Mouse (Mus musculus): ENCODE measurements at regions not wholly inside any gene's neighbourhood (a gene's known extent, or its start where the extent isn't known, plus 50 kb on each side); places are given as distances from the start of the nearest gene placed in this dataset.

DNA sequence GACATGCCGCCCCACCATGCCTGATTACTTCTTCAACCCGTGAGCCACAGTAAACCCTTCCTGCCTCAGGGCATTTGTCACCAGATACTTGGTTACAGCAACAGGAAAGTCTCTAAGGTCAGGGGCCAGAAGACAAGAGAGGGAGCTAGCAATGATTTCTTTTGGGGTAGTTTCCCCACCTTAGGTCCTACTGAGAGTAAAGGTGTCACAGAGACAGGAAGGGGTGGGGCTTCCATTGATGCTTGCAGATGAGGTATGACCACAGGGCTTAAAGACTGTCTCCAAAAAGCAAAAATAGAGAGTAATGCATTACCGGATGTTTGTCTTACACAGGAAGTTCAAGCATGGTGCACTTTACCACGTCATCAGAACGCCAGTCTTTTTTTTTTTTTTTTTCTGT is 98.8 kb upstream of the Irs2 start:
- Histone ChIP-seq H3K27ac (ENCODE audit: insufficient read depth, low read depth, low read length) (no peak overlapping the region), H3K27me3 (replicated peaks; ENCODE audit: control insufficient read depth, insufficient read depth, low read length) (no peaks in the 10 kb centered on the region), H3K4me3 (ENCODE audit: insufficient read depth, low read depth, low read length) (no peak overlapping the region), H3K36me3 (ENCODE audit: control insufficient read depth, insufficient read depth, low read length) (no peaks in the 10 kb centered on the region), H3K4me1 (ENCODE audit: control insufficient read depth, insufficient read depth, low read length) (no peaks in the 10 kb centered on the region)
- TF ChIP-seq POLR2A (IDR thresholded peaks at IDR 0.05; ENCODE audit: low read depth, low read length) (no peak), CTCF (conservative IDR thresholded peaks at IDR 0.05; ENCODE audit: insufficient read depth, insufficient read length, low read depth, low read length) (no peak)
- DNase-seq = no peak
- WGBS = 74% methylated on average over 5 of the region's 5 CpGs

DNA sequence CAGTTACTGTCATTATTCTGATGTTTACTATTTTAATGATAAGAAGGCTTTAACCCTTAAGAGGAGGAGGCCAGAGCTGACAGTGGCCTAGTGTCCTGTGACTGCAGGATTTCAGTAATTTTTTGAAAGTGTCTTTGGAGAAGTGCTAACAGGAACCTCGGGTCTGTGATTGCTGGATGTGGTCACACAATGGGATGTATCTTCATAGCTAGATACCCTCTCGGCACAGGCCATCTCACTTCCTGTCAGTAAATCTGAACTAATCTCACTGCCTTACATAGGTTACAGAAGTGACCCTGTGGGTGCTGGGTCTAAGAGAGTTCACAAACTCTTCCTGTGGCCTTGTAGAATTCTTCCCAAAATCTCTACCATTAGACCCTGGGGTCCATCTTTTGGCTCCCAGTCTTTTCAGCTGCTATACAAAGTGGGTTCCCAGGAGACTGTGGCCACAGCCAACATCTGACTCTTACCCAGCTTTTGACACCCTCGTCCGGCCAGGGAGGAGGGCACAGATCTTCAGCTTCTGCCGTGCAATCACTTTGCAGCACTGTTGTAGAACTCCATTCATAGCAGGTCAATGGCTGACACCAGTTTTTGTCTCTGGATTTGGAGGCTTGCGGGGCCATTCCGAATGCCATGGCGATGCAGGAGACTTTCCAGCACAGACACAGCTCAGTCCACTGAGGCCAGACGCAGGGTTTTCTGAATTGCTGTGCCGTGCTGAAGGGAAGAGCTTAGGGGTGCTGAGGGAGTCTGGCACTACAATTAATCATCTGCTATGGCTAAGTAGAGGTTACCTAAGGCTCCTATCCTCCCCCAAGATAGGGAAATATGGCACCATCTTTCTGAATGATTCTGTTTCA is 95.7 kb upstream of the Irs2 start:
- TF ChIP-seq CTCF (conservative IDR thresholded peaks at IDR 0.05; ENCODE audit: insufficient read depth, insufficient read length, low read depth, low read length) (no peak), POLR2A (IDR thresholded peaks at IDR 0.05; ENCODE audit: low read depth, low read length) (no peak)
- Histone ChIP-seq H3K36me3 (ENCODE audit: control insufficient read depth, insufficient read depth, low read length) (no peaks in the 10 kb centered on the region), H3K4me1 (ENCODE audit: control insufficient read depth, insufficient read depth, low read length) (no peaks in the 10 kb centered on the region), H3K27me3 (replicated peaks; ENCODE audit: control insufficient read depth, insufficient read depth, low read length) (no peaks in the 10 kb centered on the region), H3K27ac (ENCODE audit: insufficient read depth, low read depth, low read length) (no peak overlapping the region), H3K4me3 (ENCODE audit: insufficient read depth, low read depth, low read length) (no peak overlapping the region)
- 86% methylated on average over 10 of the region's 10 CpGs for WGBS
- no peak for DNase-seq

DNA sequence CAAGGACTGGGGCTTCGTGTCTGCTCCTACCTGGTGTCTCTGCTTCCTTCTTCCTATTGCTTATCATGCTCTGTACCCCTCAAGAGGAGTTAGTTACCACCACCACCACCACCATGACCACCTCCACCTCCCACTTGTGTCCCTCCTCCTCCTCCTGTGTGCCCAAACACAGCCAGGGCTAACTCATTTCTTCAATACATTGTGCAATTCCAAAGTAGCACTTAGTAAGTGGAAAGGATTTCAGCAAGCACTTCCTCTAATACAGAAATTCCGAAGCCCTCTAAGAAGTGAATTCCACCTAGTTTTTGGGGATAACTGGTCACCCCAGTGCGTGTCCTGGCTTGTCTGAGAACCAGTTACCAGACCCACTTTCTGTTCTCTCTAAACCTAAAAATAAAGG is 92.1 kb upstream of the Irs2 start:
- no peak for DNase-seq
- TF ChIP-seq POLR2A (IDR thresholded peaks at IDR 0.05; ENCODE audit: low read depth, low read length) (no peak), CTCF (conservative IDR thresholded peaks at IDR 0.05; ENCODE audit: insufficient read depth, insufficient read length, low read depth, low read length) (no peak)
- Histone ChIP-seq H3K27ac (ENCODE audit: insufficient read depth, low read depth, low read length) (no peak overlapping the region), H3K27me3 (replicated peaks; ENCODE audit: control insufficient read depth, insufficient read depth, low read length) (no peaks in the 10 kb centered on the region), H3K4me1 (ENCODE audit: control insufficient read depth, insufficient read depth, low read length) (peaks cover 4% of the 10 kb centered on the region; the same call in 1 of the 2 replicates), H3K4me3 (ENCODE audit: insufficient read depth, low read depth, low read length) (no peak overlapping the region), H3K36me3 (ENCODE audit: control insufficient read depth, insufficient read depth, low read length) (no peaks in the 10 kb centered on the region)
- WGBS = 95% methylated on average over 3 of the region's 3 CpGs

DNA sequence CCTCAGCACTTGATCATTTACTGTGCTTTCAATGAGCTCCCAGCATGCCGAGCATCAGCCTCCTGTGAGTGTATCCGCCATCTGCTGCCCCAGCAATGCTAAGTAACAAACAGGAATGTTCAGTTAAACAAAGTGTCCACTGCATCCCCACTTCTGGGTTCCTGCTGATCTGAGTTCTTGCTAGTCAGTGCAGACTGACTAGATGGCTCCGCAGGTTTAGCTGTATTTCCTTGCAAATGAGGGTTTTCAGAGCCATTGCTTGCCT is 91.3 kb upstream of the Irs2 start:
- H3K36me3 ChIP-seq (ENCODE audit: control insufficient read depth, insufficient read depth, low read length) = no peaks in the 10 kb centered on the region
- no peaks in the 10 kb centered on the region for H3K27me3 ChIP-seq (replicated peaks; ENCODE audit: control insufficient read depth, insufficient read depth, low read length)
- no peak overlapping the region for H3K4me3 ChIP-seq (ENCODE audit: insufficient read depth, low read depth, low read length)
- WGBS = 93% methylated on average over 3 of the region's 3 CpGs
- no peak for DNase-seq
- H3K27ac ChIP-seq (ENCODE audit: insufficient read depth, low read depth, low read length) = no peak overlapping the region
- TF ChIP-seq POLR2A (IDR thresholded peaks at IDR 0.05; ENCODE audit: low read depth, low read length) = no peak
- TF ChIP-seq CTCF (conservative IDR thresholded peaks at IDR 0.05; ENCODE audit: insufficient read depth, insufficient read length, low read depth, low read length) = no peak
- H3K4me1 ChIP-seq (ENCODE audit: control insufficient read depth, insufficient read depth, low read length) = peaks cover 4% of the 10 kb centered on the region; the same call in 1 of the 2 replicates

DNA sequence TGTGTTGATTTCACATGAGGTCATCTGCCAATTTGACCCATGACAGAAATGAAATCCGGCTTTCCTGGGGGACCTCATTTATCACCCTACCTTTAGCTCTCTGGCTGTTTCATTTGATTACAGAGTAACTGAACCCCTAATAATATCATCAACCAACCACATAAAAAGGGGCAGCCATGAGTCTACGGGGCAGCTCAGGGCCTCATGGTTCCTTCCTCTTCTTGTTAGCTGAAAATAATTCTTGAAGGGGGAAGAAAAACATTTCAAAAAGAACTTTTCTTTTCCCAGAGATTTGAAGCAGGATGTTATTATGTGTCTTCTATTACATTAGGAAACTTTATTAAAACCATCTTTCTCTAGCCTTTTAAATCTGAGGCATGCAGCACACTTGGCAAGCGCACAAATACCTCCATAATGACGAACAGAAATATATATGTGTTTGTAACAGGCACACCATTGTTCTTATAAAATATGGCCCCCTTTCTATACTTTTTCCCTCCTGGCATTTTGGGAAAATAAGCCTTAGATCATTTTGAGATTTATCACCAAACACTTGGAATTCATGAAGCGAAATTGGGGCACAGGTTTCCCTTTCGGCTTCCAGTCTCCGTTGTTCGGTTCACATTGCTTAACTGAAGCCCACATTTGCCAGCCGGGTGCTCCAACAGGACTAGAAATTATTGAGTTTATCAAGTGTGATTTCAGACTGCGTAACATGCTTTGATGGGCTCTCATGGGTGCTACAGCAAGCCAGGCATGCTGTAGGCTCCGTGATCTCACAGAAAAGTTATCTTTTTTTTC is 90.7 kb upstream of the Irs2 start:
- Histone ChIP-seq H3K4me1 (ENCODE audit: control insufficient read depth, insufficient read depth, low read length) (peaks cover 4% of the 10 kb centered on the region; the same call in 1 of the 2 replicates), H3K27ac (ENCODE audit: insufficient read depth, low read depth, low read length) (no peak overlapping the region), H3K4me3 (ENCODE audit: insufficient read depth, low read depth, low read length) (no peak overlapping the region), H3K27me3 (replicated peaks; ENCODE audit: control insufficient read depth, insufficient read depth, low read length) (no peaks in the 10 kb centered on the region), H3K36me3 (ENCODE audit: control insufficient read depth, insufficient read depth, low read length) (no peaks in the 10 kb centered on the region)
- WGBS = 77% methylated on average over 11 of the region's 11 CpGs
- no peak for DNase-seq
- TF ChIP-seq POLR2A (IDR thresholded peaks at IDR 0.05; ENCODE audit: low read depth, low read length) = no peak
- TF ChIP-seq CTCF (conservative IDR thresholded peaks at IDR 0.05; ENCODE audit: insufficient read depth, insufficient read length, low read depth, low read length) = no peak

DNA sequence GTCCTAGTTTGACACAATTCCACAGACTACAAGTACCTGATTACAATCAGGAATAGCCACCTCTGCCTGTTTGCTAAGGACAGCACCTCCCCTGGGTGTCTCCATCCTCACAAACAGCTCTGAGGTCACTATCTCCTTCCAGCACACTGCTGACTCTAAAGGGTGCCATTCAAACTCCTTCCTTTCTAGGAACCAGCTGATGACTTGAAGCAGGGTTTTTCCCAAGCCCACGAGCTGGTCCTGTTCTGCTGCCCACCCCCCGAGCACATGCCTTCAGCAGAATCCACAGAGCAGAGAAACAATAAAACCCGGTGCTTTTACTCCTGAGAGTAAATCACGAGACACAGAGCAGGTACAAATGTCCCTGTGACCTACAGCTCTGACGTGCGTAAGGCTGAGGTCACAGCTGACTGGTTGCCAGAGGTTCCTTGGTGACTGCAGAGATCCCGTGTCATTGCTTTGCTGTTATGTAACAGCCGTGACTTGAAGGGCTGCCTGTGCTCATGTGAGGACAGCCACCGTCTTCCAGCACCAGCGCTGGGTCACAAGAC is 90.0 kb upstream of the Irs2 start:
- H3K4me1 ChIP-seq (ENCODE audit: control insufficient read depth, insufficient read depth, low read length) = peaks cover 4% of the 10 kb centered on the region; the same call in 1 of the 2 replicates
- no peak overlapping the region for H3K4me3 ChIP-seq (ENCODE audit: insufficient read depth, low read depth, low read length)
- no peak overlapping the region for H3K27ac ChIP-seq (ENCODE audit: insufficient read depth, low read depth, low read length)
- DNase-seq = peak; percentile 88
- TF ChIP-seq CTCF (conservative IDR thresholded peaks at IDR 0.05; ENCODE audit: insufficient read depth, insufficient read length, low read depth, low read length) = no peak
- TF ChIP-seq POLR2A (IDR thresholded peaks at IDR 0.05; ENCODE audit: low read depth, low read length) = no peak
- H3K27me3 ChIP-seq (replicated peaks; ENCODE audit: control insufficient read depth, insufficient read depth, low read length) = no peaks in the 10 kb centered on the region
- 12% methylated on average over 10 of the region's 10 CpGs for WGBS
- no peaks in the 10 kb centered on the region for H3K36me3 ChIP-seq (ENCODE audit: control insufficient read depth, insufficient read depth, low read length)

DNA sequence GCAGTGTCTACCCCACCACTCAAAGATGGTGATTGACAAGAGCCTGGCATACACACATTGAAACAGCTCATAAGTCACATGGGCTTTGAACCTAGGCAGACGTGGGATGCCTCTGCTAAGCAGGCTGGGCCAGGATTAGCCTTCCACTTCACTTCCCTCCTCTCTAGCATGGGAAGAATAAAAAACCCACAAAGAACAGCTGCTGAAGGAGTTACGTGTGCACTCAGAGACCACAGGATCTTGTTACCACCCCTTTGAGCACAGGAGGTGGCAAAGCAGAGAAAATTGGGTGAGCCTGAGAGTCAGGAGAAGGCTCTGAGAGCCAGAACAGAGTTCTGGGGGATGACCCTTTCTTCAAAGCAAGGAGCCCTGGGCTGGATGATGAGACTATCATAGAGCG is 89.6 kb upstream of the Irs2 start:
- Histone ChIP-seq H3K27me3 (replicated peaks; ENCODE audit: control insufficient read depth, insufficient read depth, low read length) (no peaks in the 10 kb centered on the region), H3K27ac (ENCODE audit: insufficient read depth, low read depth, low read length) (no peak overlapping the region), H3K4me1 (ENCODE audit: control insufficient read depth, insufficient read depth, low read length) (peaks cover 4% of the 10 kb centered on the region; the same call in 1 of the 2 replicates), H3K4me3 (ENCODE audit: insufficient read depth, low read depth, low read length) (no peak overlapping the region), H3K36me3 (ENCODE audit: control insufficient read depth, insufficient read depth, low read length) (no peaks in the 10 kb centered on the region)
- no peak for DNase-seq
- TF ChIP-seq POLR2A (IDR thresholded peaks at IDR 0.05; ENCODE audit: low read depth, low read length) (no peak), CTCF (conservative IDR thresholded peaks at IDR 0.05; ENCODE audit: insufficient read depth, insufficient read length, low read depth, low read length) (no peak)
- 89% methylated on average over 3 of the region's 3 CpGs for WGBS
